Mouse (Mus musculus): Measurements from ENCODE around the gene Ccl5.

Ccl5 gene

GRCm38 (mm10) chr11:83540931-83541330 lies 10.6 kb upstream of the Ccl5 start:
- DNase-seq (ENCODE audit: low read depth in 2 of 2, low spot score in 2 of 2), result no peak

- no peak for DNase-seq (ENCODE audit: low read depth in 2 of 2, low spot score in 2 of 2)
Measured at GRCm38 (mm10) chr11:83538705-83539314, 8.5 kb upstream of the Ccl5 start.

GRCm38 (mm10) chr11:83536831-83537230 lies 6.5 kb upstream of the Ccl5 start:
- no peak for DNase-seq (ENCODE audit: low read depth in 2 of 2, low spot score in 2 of 2)

- DNase-seq (ENCODE audit: low read depth in 2 of 2, low spot score in 2 of 2), result no peak
Measured at GRCm38 (mm10) chr11:83534609-83535423, 4.5 kb upstream of the Ccl5 start.

GRCm38 (mm10) chr11:83534143-83534542 lies 3.8 kb upstream of the Ccl5 start:
- DNase-seq (ENCODE audit: low read depth in 2 of 2, low spot score in 2 of 2), result no peak

GRCm38 (mm10) chr11:83533192-83533591 lies 2.9 kb upstream of the Ccl5 start:
- no peak for DNase-seq (ENCODE audit: low read depth in 2 of 2, low spot score in 2 of 2)

- no peak for DNase-seq (ENCODE audit: low read depth in 2 of 2, low spot score in 2 of 2)
Measured at GRCm38 (mm10) chr11:83529024-83529423, 1.3 kb downstream of the Ccl5 start.

- DNase-seq (ENCODE audit: low read depth in 2 of 2, low spot score in 2 of 2), result no peak
Measured at GRCm38 (mm10) chr11:83522075-83522474, 8.2 kb downstream of the Ccl5 start, which contains the start of gene Heatr9. Gene Heatr9 (minus strand): TSS chr11:83522175.

GRCm38 (mm10) chr11:83518371-83518770 lies 11.9 kb downstream of the Ccl5 start:
- DNase-seq (ENCODE audit: low read depth in 2 of 2, low spot score in 2 of 2), result no peak

- DNase-seq (ENCODE audit: low read depth in 2 of 2, low spot score in 2 of 2), result no peak
Measured at GRCm38 (mm10) chr11:83517153-83517552, 13.2 kb downstream of the Ccl5 start.

GRCm38 (mm10) chr11:83509521-83509920 lies 20.8 kb downstream of the Ccl5 start:
- DNase-seq (ENCODE audit: low read depth in 2 of 2, low spot score in 2 of 2), result no peak

- no peak for DNase-seq (ENCODE audit: low read depth in 2 of 2, low spot score in 2 of 2)
Measured at GRCm38 (mm10) chr11:83504308-83504707, 26.0 kb downstream of the Ccl5 start.

GRCm38 (mm10) chr11:83495571-83495970 lies 34.7 kb downstream of the Ccl5 start:
- DNase-seq (ENCODE audit: low read depth in 2 of 2, low spot score in 2 of 2), result no peak

GRCm38 (mm10) chr11:83491488-83491887 lies 38.8 kb downstream of the Ccl5 start:
- no peak for DNase-seq (ENCODE audit: low read depth in 2 of 2, low spot score in 2 of 2)
